Mouse (Mus musculus) midbrain, embryonic 11.5 days (tissue): ENCODE data around the gene Serpinh1. TPM values are rescaled to one million over a fixed set of nuclear protein-coding genes. Genes with fewer than 3 reads are reported as not detected.
A peak's percentile ranks its signal among the peaks of the same experiment; 100 is the strongest.

Experiments used
- ATAC-seq: fragments of 200-750 bp; cut with Nextera tagmentation; 2 replicates; pipeline ENCODE4 v1.8.0; 2017; ENCODE audit warnings: moderate TSS enrichment, moderate library complexity; ENCODE audit not compliant: low FRiP score
- DNase-seq: peaks from one replicate; pipeline ENCODE4 v3.0.0; 2015; ENCODE audit warnings: low spot score; ENCODE audit errors: missing footprints
- H3K27ac ChIP-seq: fragments of 300-500 bp; sonication (generic); 2 replicates; pipeline ENCODE4 v1.5.1; 2014; ENCODE audit warnings: low read depth, low read length
- H3K27me3 ChIP-seq: fragments of 300-500 bp; sonication (generic); 2 replicates; pipeline ENCODE4 v1.6.1; 2014; ENCODE audit warnings: mild to moderate bottlenecking, low read length, moderate library complexity, mixed read lengths; ENCODE audit not compliant: control insufficient read depth, insufficient read depth
- H3K36me3 ChIP-seq: fragments of 300-500 bp; sonication (generic); 2 replicates; pipeline ENCODE4 v1.6.1; 2014; ENCODE audit warnings: mild to moderate bottlenecking, low read length, moderate library complexity, mixed read lengths; ENCODE audit not compliant: control insufficient read depth, insufficient read depth
- H3K4me1 ChIP-seq: fragments of 300-500 bp; sonication (generic); 2 replicates; pipeline ENCODE4 v1.6.1; 2014; ENCODE audit warnings: low read length; ENCODE audit not compliant: control insufficient read depth, insufficient read depth
- H3K4me2 ChIP-seq: fragments of 300-500 bp; sonication (generic); 2 replicates; pipeline ENCODE4 v1.6.1; 2014; ENCODE audit warnings: mild to moderate bottlenecking, moderate library complexity
- H3K4me3 ChIP-seq: fragments of 300-500 bp; sonication (generic); 2 replicates; pipeline ENCODE4 v1.5.1; 2014; ENCODE audit warnings: low read depth, low read length
- H3K9ac ChIP-seq: fragments of 300-500 bp; sonication (generic); 2 replicates; pipeline ENCODE4 v1.6.1; 2014; ENCODE audit warnings: low read length
- H3K9me3 ChIP-seq: fragments of 300-500 bp; sonication (generic); 2 replicates; pipeline ENCODE4 v1.6.1; 2016; ENCODE audit warnings: low read length; ENCODE audit not compliant: control insufficient read depth
- WGBS: fragments of 180-500 bp; shearing (Covaris S2); extraction: QIAGEN DNeasy Blood & Tissue Kit; methylation state at CpG from one replicate; pipeline ENCODE4 v1.1.7; 2014; 5-methylcytosine and 5-hydroxymethylcytosine counted together
- polyA plus RNA-seq: library from polyadenylated mRNA; unstranded; fragments of >200 nt; fragmentation: Nextera tagmentation; extraction: Ambion mirVana; gene quantifications from 2 replicates; pipeline ENCODE4 v1.2.1, GENCODE M21; 2014

Gene Serpinh1
- polyA plus RNA-seq, 1 experiment from 2014 or later: 210 TPM

GRCm38 (mm10) chr7:99390559-99390958 lies 37.5 kb upstream of the Serpinh1 start:
- Histone ChIP-seq H3K4me3 (no peak overlapping the region), H3K9me3 (no peaks in the 10 kb centered on the region), H3K27ac (no peak overlapping the region), H3K4me2 (no peak overlapping the region), H3K27me3 (no peaks in the 10 kb centered on the region), H3K36me3 (no peaks in the 10 kb centered on the region; the same call in 1 of the 2 replicates), H3K4me1 (peaks cover 5% of the 10 kb centered on the region), H3K9ac (no peak overlapping the region)
- ATAC-seq: no peak
- 33% methylated on average over 4 of the region's 4 CpGs for WGBS
- DNase-seq: peak; percentile 86

DNA sequence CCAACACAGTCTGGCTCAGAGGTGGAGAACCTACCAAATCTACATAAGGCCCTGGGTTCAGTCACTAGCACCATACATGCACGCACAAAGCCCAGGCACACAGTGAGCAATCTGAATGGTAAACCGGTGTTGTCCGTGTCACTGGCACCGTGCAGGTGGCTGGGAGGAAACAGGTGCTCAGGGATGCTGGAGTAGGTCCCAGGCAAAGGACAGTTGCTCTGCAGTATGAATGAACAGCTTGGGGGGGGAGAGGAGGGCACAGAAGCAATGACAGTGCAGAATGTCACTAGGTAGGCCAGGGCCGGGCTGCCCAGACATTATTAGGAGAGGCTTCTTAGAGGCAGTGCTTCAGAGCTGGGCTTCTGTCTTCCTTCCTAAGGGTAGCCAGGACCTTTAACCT lies 34.3 kb upstream of the Serpinh1 start:
- Histone ChIP-seq H3K4me1 (peaks cover 18% of the 10 kb centered on the region), H3K4me3 (no peak overlapping the region), H3K9ac (no peak overlapping the region), H3K4me2 (no peak overlapping the region), H3K9me3 (no peaks in the 10 kb centered on the region), H3K27me3 (no peaks in the 10 kb centered on the region; the same call in 1 of the 2 replicates), H3K27ac (no peak overlapping the region), H3K36me3 (no peaks in the 10 kb centered on the region; the same call in 1 of the 2 replicates)
- 84% methylated on average over 5 of the region's 5 CpGs for WGBS
- ATAC-seq (no peak), DNase-seq (no peak)

DNA sequence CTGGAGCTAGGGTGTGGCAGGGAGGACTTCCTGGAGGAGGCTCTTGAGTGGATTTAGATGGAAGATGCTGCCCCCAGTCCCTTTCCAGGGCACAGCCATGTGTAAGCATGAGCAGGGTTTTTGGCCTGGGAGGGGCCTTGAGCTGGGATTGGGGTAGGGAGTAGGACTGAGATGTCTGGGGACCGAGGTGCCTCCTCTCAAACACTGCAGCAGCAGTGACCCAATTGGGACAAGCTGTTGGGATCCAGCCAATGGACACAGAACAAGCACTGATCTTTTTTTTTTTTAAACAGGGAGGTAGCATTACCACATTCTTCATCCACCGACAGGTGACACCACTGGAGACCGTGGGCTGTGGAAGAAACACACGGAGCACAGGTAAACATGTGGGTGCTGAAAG lies 33.8 kb upstream of the Serpinh1 start:
- no peak for ATAC-seq
- no peaks in the 10 kb centered on the region for H3K9me3 ChIP-seq
- H3K27me3 ChIP-seq: no peaks in the 10 kb centered on the region; the same call in 1 of the 2 replicates
- H3K4me3 ChIP-seq: no peak overlapping the region
- H3K4me1 ChIP-seq: peaks cover 20% of the 10 kb centered on the region
- no peak overlapping the region for H3K27ac ChIP-seq
- H3K36me3 ChIP-seq: no peaks in the 10 kb centered on the region; the same call in 1 of the 2 replicates
- no peak overlapping the region for H3K9ac ChIP-seq
- no peak for DNase-seq
- WGBS: 96% methylated on average over 4 of the region's 4 CpGs
- no peak overlapping the region for H3K4me2 ChIP-seq

DNA sequence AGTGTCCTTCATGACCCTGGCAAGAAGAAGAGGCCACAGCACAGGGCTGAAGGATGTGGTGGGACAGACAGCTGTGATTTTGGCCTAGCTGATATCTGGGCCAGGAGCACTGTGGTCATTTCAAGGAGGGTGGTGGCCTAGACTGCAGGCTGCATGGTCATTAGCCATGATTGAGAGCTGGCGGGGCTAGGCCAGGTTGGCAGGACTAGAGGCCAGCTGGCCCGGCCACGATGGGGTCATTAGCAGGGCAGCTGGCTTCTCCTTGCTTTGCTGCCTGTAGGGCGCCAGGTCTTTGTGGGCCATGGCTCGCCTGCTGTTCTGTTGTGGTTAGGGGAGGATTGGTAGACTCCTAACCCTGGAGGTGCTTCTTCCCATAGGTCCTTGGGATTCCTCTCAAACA lies 33.0 kb upstream of the Serpinh1 start:
- Histone ChIP-seq H3K4me1 (peaks cover 20% of the 10 kb centered on the region), H3K27ac (no peak overlapping the region), H3K27me3 (no peaks in the 10 kb centered on the region; the same call in 1 of the 2 replicates), H3K4me3 (no peak overlapping the region), H3K4me2 (no peak overlapping the region), H3K9me3 (no peaks in the 10 kb centered on the region), H3K9ac (no peak overlapping the region), H3K36me3 (no peaks in the 10 kb centered on the region; the same call in 1 of the 2 replicates)
- ATAC-seq (no peak), DNase-seq (no peak)
- WGBS: 72% methylated on average over 5 of the region's 5 CpGs

DNA sequence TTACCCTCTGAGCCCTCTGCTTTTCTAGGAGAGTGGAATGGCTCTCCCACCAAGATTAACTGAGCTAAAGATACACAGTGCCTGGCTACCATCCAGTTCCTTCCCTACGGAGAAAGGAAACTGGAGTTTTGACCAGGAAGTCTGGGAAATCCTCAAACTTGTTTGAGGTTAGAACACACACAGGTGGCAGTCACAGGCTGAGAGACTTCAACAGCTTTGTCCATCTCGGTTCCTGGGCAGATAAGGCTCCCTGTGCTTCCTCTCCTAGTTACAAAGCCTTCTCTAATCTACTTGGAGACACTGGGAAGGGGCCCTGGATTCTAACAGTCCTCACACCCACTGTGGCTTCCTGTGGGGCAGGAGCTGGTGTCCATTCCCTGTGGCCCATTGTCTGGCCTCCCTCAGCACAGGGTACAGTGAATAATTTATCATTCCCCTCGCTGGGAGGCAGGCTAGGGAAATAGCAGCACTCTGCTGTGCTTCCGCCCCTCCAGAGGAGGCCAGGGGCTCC lies 31.1 kb upstream of the Serpinh1 start:
- H3K27ac ChIP-seq: no peak overlapping the region
- H3K4me1 ChIP-seq: peaks cover 17% of the 10 kb centered on the region

GRCm38 (mm10) chr7:99383246-99383645 lies 30.2 kb upstream of the Serpinh1 start:
- ATAC-seq (no peak), DNase-seq (no peak)
- Histone ChIP-seq H3K4me1 (peaks cover 17% of the 10 kb centered on the region), H3K9ac (0 out of 2 replicates have a peak overlapping the region, but pooled peaks have one; percentile 22), H3K27ac (no peak overlapping the region), H3K9me3 (no peaks in the 10 kb centered on the region), H3K27me3 (no peaks in the 10 kb centered on the region; the same call in 1 of the 2 replicates), H3K4me2 (peak overlapping the region; percentile 95), H3K36me3 (no peaks in the 10 kb centered on the region), H3K4me3 (peak overlapping the region; percentile 53)
- 69% methylated on average over 5 of the region's 5 CpGs for WGBS

More for the DNA sequence above, 31.1 kb upstream of the Serpinh1 start:
- no peaks in the 10 kb centered on the region for H3K9me3 ChIP-seq
- DNase-seq: peak; percentile 87
- H3K9ac ChIP-seq: peak overlapping the region; percentile 34
- H3K4me3 ChIP-seq: peak overlapping the region; percentile 53; the same call in 1 of the 2 replicates
- no peak for ATAC-seq
- H3K27me3 ChIP-seq: no peaks in the 10 kb centered on the region; the same call in 1 of the 2 replicates
- 32% methylated on average over 4 of the region's 4 CpGs for WGBS
- H3K4me2 ChIP-seq: peak overlapping the region; percentile 95
- no peaks in the 10 kb centered on the region; the same call in 1 of the 2 replicates for H3K36me3 ChIP-seq

DNA sequence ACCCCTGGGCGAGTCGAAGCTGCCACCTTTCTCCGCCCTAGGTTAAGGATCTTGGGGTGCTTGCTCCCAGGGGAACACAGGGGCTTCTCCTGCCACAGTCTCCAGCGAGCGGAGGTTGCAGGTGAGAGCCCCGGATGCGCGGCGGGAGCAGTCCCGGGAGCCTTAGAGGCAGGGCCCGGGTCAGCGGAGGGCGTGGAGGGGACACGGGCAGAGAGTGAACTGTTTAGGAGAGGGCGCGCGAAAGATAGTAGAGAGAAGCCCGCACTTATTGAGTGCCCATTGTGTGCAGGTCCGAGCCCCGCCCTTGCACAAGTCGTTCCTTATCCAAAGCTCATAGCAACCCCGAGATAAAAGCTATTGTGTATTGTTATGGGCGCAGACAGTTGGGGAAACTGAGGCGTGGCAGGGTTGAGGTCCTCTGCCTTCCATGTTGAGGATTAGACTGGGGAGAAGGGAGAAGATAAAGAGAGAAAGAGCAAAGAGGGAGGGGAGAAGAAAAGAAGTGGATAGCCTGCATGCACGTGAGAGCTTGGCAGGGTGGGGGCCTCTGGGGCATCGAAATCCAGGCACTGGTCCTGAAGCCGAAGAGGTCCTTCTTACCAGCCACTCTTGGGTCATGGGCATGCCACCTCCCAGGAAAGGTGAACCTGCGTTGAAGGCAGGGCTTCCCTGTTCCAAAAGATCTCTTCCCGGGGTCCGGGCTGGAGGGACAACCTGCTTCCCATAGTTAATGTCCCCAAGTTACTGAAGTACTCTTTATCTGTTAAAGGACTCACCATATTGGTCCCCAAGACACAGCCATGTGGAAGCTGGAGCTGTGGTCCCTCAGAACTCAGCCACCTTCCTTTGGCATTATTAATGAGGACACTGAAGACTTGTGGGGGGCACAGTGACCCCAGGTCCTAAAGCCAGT lies 29.3 kb upstream of the Serpinh1 start:
- H3K4me2 ChIP-seq: peak overlapping the region; percentile 95
- DNase-seq (peak; percentile 86), ATAC-seq (no peak)
- H3K4me3 ChIP-seq: peak overlapping the region; percentile 53
- no peaks in the 10 kb centered on the region for H3K9me3 ChIP-seq
- no peaks in the 10 kb centered on the region for H3K36me3 ChIP-seq
- H3K4me1 ChIP-seq: peaks cover 17% of the 10 kb centered on the region
- H3K9ac ChIP-seq: peak overlapping the region; percentile 79
- WGBS: 12% methylated on average over 30 of the region's 30 CpGs
- no peak overlapping the region; the same call in 1 of the 2 replicates for H3K27ac ChIP-seq
- no peaks in the 10 kb centered on the region; the same call in 1 of the 2 replicates for H3K27me3 ChIP-seq

DNA sequence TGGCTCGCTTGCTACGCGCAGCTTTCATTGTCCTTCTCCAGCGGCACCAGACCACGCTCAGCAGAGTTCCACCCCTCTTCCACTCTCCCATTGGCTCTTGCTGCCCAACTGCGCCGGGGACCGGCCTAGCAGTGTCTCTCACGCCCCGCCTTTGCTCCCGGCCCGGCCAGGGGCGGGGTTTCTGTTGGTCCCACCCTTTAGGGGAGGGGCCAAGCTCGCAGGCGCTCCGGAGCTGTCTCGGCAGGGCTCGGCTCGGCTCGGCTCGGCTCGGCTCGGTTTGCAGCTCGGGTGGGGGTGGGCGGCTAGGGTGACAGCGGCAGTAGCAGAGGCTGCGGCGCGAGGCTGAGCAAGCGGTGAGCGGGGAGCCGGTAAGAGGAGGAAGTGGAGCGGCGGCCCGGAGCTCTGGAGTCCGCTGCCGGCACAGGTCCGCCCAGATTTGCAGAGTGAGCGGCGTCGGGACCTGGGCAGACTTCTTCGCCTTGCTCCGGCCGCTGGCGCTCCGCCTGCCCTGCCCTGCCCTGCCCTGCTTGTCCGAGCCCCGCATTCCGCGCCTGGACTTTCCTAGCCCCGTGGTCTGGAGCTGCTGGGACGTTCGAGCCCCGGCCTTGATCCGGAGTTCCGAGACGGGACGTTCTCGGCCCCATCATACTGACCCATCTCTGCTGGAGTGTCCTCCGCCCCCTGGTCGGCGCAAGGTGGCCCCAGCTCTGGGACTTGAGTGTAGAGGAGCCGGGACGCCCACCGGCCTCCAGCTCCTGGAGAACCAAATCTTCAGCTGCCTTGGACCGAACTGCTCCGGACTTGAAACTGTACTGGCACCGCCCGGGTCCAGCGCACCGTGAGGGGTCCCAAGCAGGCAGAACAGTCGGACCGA lies 28.4 kb upstream of the Serpinh1 start, which contains the start of gene Gdpd5:
Gene Gdpd5, plus strand, starts transcription at position 201 of the 874 bp plus-strand sequence.
- Histone ChIP-seq H3K4me3 (peak within 1 kb of the TSS; percentile 53), H3K36me3 (no peaks in the 10 kb centered on the region), H3K9ac (peak within 1 kb of the TSS; percentile 80), H3K27me3 (no peaks in the 10 kb centered on the region; the same call in 1 of the 2 replicates), H3K4me2 (peak within 1 kb of the TSS; percentile 95), H3K9me3 (no peaks in the 10 kb centered on the region), H3K27ac (peak within 1 kb of the TSS; percentile 89), H3K4me1 (peaks cover 17% of the 10 kb centered on the region)
- ATAC-seq (peak; percentile 96), DNase-seq (peak; percentile 100)
- under 1% methylated on average over 73 of the region's 73 CpGs for WGBS
